In genomic region chr1:88466325-88467064, GRCm38 (mm10) we compare ENCODE assay signal across 22 mouse cellular contexts. TPM values are rescaled to one million over a fixed set of nuclear protein-coding genes. Genes with fewer than 3 reads are reported as not detected.
A peak's percentile ranks its signal among the peaks of the same experiment; 100 is the strongest.
DNase-seq lines count a peak whose midpoint lies in the region; ATAC-seq and TF ChIP-seq lines count a peak whose summit lies in the region.
"Had no signal": no experiment of that assay in that cellular context is flagged by ENCODE, and none has a peak within 500 bp of the region (broad histone marks: within the 10 kb centered on the region; RNA-seq: fewer than 3 reads in every experiment).

No protein-coding gene starts in this region.

- H3K9ac ChIP-seq in stomach, postnatal 0 days (ENCODE audit: low read length) = no peak overlapping the region
- H3K9ac ChIP-seq in midbrain, embryonic 14.5 days (replicated peaks; ENCODE audit: low read length) = no peak overlapping the region
- H3K9ac ChIP-seq: forebrain, embryonic 13.5 days; heart, embryonic 13.5 days; hindbrain, embryonic 12.5 days had no signal

- no peak for TF ChIP-seq EP300 in stomach, postnatal 0 days (optimal IDR thresholded peaks at IDR 0.05)

- no peaks in the 10 kb centered on the region for H3K9me3 ChIP-seq in stomach, postnatal 0 days (ENCODE audit: control insufficient read depth, low read length)
- no peaks in the 10 kb centered on the region for H3K9me3 ChIP-seq in midbrain, embryonic 14.5 days (ENCODE audit: control insufficient read depth, low read length)
- H3K9me3 ChIP-seq: embryonic facial prominence, embryonic 10.5 days; forebrain, embryonic 13.5 days; G1E; heart, embryonic 13.5 days; hindbrain, embryonic 12.5 days had no signal

- H3K27me3 ChIP-seq in C2C12 (ENCODE audit: control insufficient read depth, insufficient read depth, insufficient read length) = no peaks in the 10 kb centered on the region
- H3K27me3 ChIP-seq in myocyte (ENCODE audit: control insufficient read depth, insufficient read depth, insufficient read length) = no peaks in the 10 kb centered on the region
- no peaks in the 10 kb centered on the region for H3K27me3 ChIP-seq in stomach, postnatal 0 days (ENCODE audit: control insufficient read depth, insufficient read depth, low read length)
- H3K27me3 ChIP-seq in midbrain, embryonic 14.5 days (ENCODE audit: control insufficient read depth, insufficient read depth, low read length) = no peaks in the 10 kb centered on the region
- H3K27me3 ChIP-seq: forebrain, embryonic 13.5 days; heart, embryonic 13.5 days; hindbrain, embryonic 12.5 days had no signal

- H3K36me3 ChIP-seq in C2C12 (ENCODE audit: control insufficient read depth, insufficient read depth) (no peaks in the 10 kb centered on the region), myocyte (ENCODE audit: control insufficient read depth, insufficient read depth) (no peaks in the 10 kb centered on the region)
- no peaks in the 10 kb centered on the region for H3K36me3 ChIP-seq in stomach, postnatal 0 days (ENCODE audit: control insufficient read depth, insufficient read depth, low read length)
- H3K36me3 ChIP-seq in midbrain, embryonic 14.5 days (ENCODE audit: control insufficient read depth, insufficient read depth, low read length) = no peaks in the 10 kb centered on the region
- H3K36me3 ChIP-seq: embryonic facial prominence, embryonic 10.5 days; G1E; heart, embryonic 13.5 days; hindbrain, embryonic 12.5 days had no signal

- 0 out of 2 replicates have a peak, but pooled peaks cover 2% of the 10 kb centered on the region for H3K4me1 ChIP-seq in stomach, postnatal 0 days (replicated peaks; ENCODE audit: control insufficient read depth, insufficient read depth)
- H3K4me1 ChIP-seq in midbrain, embryonic 14.5 days (ENCODE audit: control insufficient read depth, insufficient read depth, low read length) = no peaks in the 10 kb centered on the region

- H3ac ChIP-seq in C2C12 (ENCODE audit: control insufficient read depth, insufficient read length, low read depth) = no peak overlapping the region
- no peak overlapping the region for H3ac ChIP-seq in myocyte (ENCODE audit: control insufficient read depth, insufficient read length)

- H3K79me3 ChIP-seq in C2C12 (ENCODE audit: low read depth) = no peaks in the 10 kb centered on the region

- TF ChIP-seq POLR2A in myocyte (IDR thresholded peaks at IDR 0.05; ENCODE audit: insufficient read length, low read depth) = no peak

- TF ChIP-seq CTCF in C2C12 (IDR thresholded peaks at IDR 0.05; ENCODE audit: control insufficient read depth, insufficient read depth, insufficient read length) = no peak
- TF ChIP-seq CTCF in stomach, postnatal 0 days (IDR thresholded peaks at IDR 0.05; ENCODE audit: low read depth) = no peak

- H3K79me2 ChIP-seq in C2C12 (ENCODE audit: control insufficient read depth, insufficient read depth) (no peaks in the 10 kb centered on the region), myocyte (ENCODE audit: control insufficient read depth, insufficient read depth) (no peaks in the 10 kb centered on the region)

- no peak overlapping the region for H3K27ac ChIP-seq in stomach, postnatal 0 days (replicated peaks)
- H3K27ac ChIP-seq in midbrain, embryonic 14.5 days (replicated peaks; ENCODE audit: low read depth, low read length) = no peak overlapping the region
- H3K27ac ChIP-seq: embryonic facial prominence, embryonic 10.5 days; forebrain, embryonic 13.5 days; gastrocnemius, adult 2 months; heart, embryonic 13.5 days; hindbrain, embryonic 12.5 days had no signal

- H3K4me3 ChIP-seq in C2C12 (ENCODE audit: insufficient read depth, poor library complexity, severe bottlenecking) (no peak overlapping the region), myocyte (no peak overlapping the region)
- H3K4me3 ChIP-seq in stomach, postnatal 0 days (ENCODE audit: low read depth, low read length) = no peak overlapping the region
- no peak overlapping the region for H3K4me3 ChIP-seq in midbrain, embryonic 14.5 days (replicated peaks; ENCODE audit: low read depth, low read length)
- H3K4me3 ChIP-seq: embryonic facial prominence, embryonic 10.5 days; forebrain, embryonic 13.5 days; gastrocnemius, adult 2 months; heart, embryonic 13.5 days; hindbrain, embryonic 12.5 days had no signal

- no peak for ATAC-seq in stomach, postnatal 0 days (ENCODE audit: low FRiP score, low TSS enrichment)
- no peak for ATAC-seq in inflammation-experienced regulatory T-cells, adult 6 months
- no peak for ATAC-seq in midbrain, embryonic 14.5 days (ENCODE audit: low FRiP score, low TSS enrichment)

- peak; percentile 91 for DNase-seq in ES-CJ7 (ENCODE audit: low read depth, low spot score)
- DNase-seq in stomach, postnatal 0 days (ENCODE audit: low spot score) = peak; percentile 59
- no peak for DNase-seq in cerebellum, adult 8-10 months
- DNase-seq in midbrain, embryonic 14.5 days = no peak
- DNase-seq: B cell, adult 2 months; cerebellum, adult 11-12 months; gastrocnemius, adult 2 months; gastrocnemius, postnatal 36 days; heart, adult 11 months; heart, postnatal 36 days had no signal

- 55% methylated on average over 8 of the region's 8 CpGs for WGBS in stomach, postnatal 0 days
- 63% methylated on average over 8 of the region's 8 CpGs for WGBS in midbrain, embryonic 14.5 days

- H3K4me2 ChIP-seq in myocyte (ENCODE audit: low read depth) = no peak overlapping the region
- H3K4me2 ChIP-seq in stomach, postnatal 0 days (replicated peaks; ENCODE audit: low read depth) = no peak overlapping the region
- no peak overlapping the region for H3K4me2 ChIP-seq in midbrain, embryonic 14.5 days (ENCODE audit: low read length)
- H3K4me2 ChIP-seq: forebrain, embryonic 13.5 days; heart, embryonic 13.5 days; hindbrain, embryonic 12.5 days had no signal

TF ChIP-seq in C2C12, 6 proteins besides CTCF, POLR2A, EP300 and RAD21:
- TF ChIP-seq MYOG (IDR thresholded peaks at IDR 0.05; ENCODE audit: control insufficient read depth, extremely low read depth, insufficient read length) = no peak
- TF ChIP-seq USF1 (IDR thresholded peaks at IDR 0.05; ENCODE audit: low read depth) = no peak
- TF ChIP-seq MYOD1 (IDR thresholded peaks at IDR 0.05; ENCODE audit: control insufficient read depth, insufficient read length, low read depth) = peak; percentile 26

TF ChIP-seq in myocyte, 11 proteins besides CTCF, POLR2A, EP300 and RAD21:
- no peak for TF ChIP-seq POLR2AphosphoS2 (IDR thresholded peaks at IDR 0.05; ENCODE audit: insufficient read length, low read depth)
- TF ChIP-seq USF1 (IDR thresholded peaks at IDR 0.05; ENCODE audit: low read depth) = no peak
- TF ChIP-seq MYOD1 (IDR thresholded peaks at IDR 0.05; ENCODE audit: control insufficient read depth in 1 of 3, insufficient read length in 2 of 3, low read depth in 2 of 3) = peak in 2 of 3 experiments; percentile 45 to 57
- no peak for TF ChIP-seq TCF3 (IDR thresholded peaks at IDR 0.05; ENCODE audit: insufficient read length, low read depth)
- no peak for TF ChIP-seq REST (IDR thresholded peaks at IDR 0.05; ENCODE audit: insufficient read depth, insufficient read length)
- TF ChIP-seq SRF (IDR thresholded peaks at IDR 0.05; ENCODE audit: control insufficient read depth, insufficient read length, low read depth) = peak; percentile 51
- no peak for TF ChIP-seq MYOG (IDR thresholded peaks at IDR 0.05; ENCODE audit: control insufficient read depth in 1 of 3, insufficient read depth in 1 of 3, insufficient read length in 2 of 3, low read depth in 2 of 3)
TF ChIP-seq in myocyte: peak in this region for 2.

RNA-seq across cellular contexts. Expression of gene Glrp1, which starts 43.4 kb away (rescaled TPM):
- polyA plus RNA-seq in C2C12 (2012; fragmentation: generic; extraction: Trizol) = 1.3 TPM
- polyA plus RNA-seq in myocyte (2012; fragmentation: generic; extraction: Trizol) = 5.0 TPM
- not detected in 2 replicates for polyA plus RNA-seq in stomach, postnatal 0 days (2015; fragmentation: Nextera tagmentation; extraction: Ambion mirVana)
- not detected for polyA plus RNA-seq in inflammation-experienced regulatory T-cells, adult 6 months (2017; shearing (Covaris generic))
- not detected in 2 replicates for polyA plus RNA-seq in midbrain, embryonic 14.5 days (2014; fragmentation: Nextera tagmentation; extraction: Ambion mirVana)
- polyA plus RNA-seq: activated CD4-positive, CD25-positive, alpha-beta regulatory T cell, adult 4 months; embryonic facial prominence, embryonic 14.5 days; forebrain, embryonic 13.5 days; G1E; hindbrain, embryonic 12.5 days; hindbrain, embryonic 16.5 days; intestine, embryonic 14.5 days had no signal

RNA-seq across cellular contexts. Expression of gene Spp2, which starts 59.7 kb away (rescaled TPM):
- polyA plus RNA-seq in C2C12 (2012; fragmentation: generic; extraction: Trizol) (not detected), myocyte (2012; fragmentation: generic; extraction: Trizol) (not detected)
- 0.93 and 1.8 TPM in 2 replicates for polyA plus RNA-seq in stomach, postnatal 0 days (2015; fragmentation: Nextera tagmentation; extraction: Ambion mirVana)
- polyA plus RNA-seq in inflammation-experienced regulatory T-cells, adult 6 months (2017; shearing (Covaris generic)) = not detected
- 0.47 and 0.81 TPM in 2 replicates for polyA plus RNA-seq in midbrain, embryonic 14.5 days (2014; fragmentation: Nextera tagmentation; extraction: Ambion mirVana)
- polyA plus RNA-seq: activated CD4-positive, CD25-positive, alpha-beta regulatory T cell, adult 4 months; forebrain, embryonic 13.5 days; G1E; hindbrain, embryonic 12.5 days had no signal

Comparison
In these comparisons a context has a peak if more than half of its experiments do, and no peak if none do; other contexts are left out.
1. DNase-seq: peak in ES-CJ7 (single experiment) and stomach, postnatal 0 days (single experiment); none in cerebellum, adult 8-10 months (single experiment) and midbrain, embryonic 14.5 days (single experiment).